Mouse (Mus musculus) CD4-positive, CD25-positive, alpha-beta regulatory T cell, adult 9 weeks (primary cell): ENCODE measurements around the gene Olfr683. TPM values are rescaled to one million over a fixed set of nuclear protein-coding genes. Genes with fewer than 3 reads are reported as not detected.

Experiments
- polyA plus RNA-seq: library from polyadenylated mRNA; unstranded; fragments of 100-300 nt; shearing (Covaris generic); gene quantifications from one replicate; pipeline ENCODE4 v1.2.1, GENCODE M21; 2017

The Olfr683 gene
- polyA plus RNA-seq: not detected

DNA sequence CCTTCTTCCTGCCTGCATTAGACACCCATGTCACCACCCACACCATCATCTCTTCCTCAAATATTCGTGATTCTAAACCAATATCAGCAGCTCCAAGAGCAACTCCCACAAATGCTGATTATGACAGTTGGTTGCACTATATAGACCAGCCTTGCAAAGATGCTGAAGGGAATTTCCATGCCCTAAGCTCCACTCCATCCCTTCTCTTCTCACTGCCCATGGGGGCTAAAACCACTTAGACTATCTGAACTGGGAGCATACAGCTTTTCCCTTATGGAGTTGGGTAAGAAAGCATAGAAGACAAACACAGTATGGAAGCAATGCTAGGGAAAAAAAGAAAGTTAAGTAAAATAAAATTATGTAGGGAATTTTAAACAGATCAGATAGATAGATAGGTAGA, at the start of gene Olfr683:
Gene Olfr683 (minus strand): TSS at position 101 of the 400 bp plus-strand sequence.

GRCm38 (mm10) chr7:105185912-105186311, 39.1 kb upstream of the Olfr683 start, which contains the start of gene Olfr685:
TSS of gene Olfr685 (minus strand) at chr7:105186012.

GRCm38 (mm10) chr7:105163553-105163952, 16.7 kb upstream of the Olfr683 start, which contains the start of gene Olfr684:
TSS of gene Olfr684 (minus strand) at chr7:105163653.

GRCm38 (mm10) chr7:105116536-105116935, 30.3 kb downstream of the Olfr683 start, which contains the start of gene Olfr681:
TSS of gene Olfr681 (plus strand) at chr7:105116836.

DNA sequence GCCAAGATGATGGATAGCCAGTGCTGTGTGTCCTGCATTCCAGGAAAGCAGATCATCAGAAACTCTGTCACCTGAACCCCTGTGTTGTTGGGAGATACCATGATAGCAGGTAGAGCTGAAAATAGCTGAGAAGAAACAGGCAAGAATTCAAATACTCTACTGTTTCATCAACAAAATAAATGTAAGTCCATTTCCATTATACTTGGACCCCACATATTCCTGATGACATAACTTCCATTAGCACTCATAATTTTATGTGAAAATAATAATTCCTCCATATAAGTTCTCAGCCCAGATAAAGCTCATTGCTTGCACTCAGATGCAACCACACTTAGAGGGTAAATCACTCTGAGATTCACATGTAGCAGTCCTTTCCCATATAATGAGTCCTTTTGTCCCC, 54.1 kb downstream of the Olfr683 start, which contains the start of gene Olfr680-ps1:
Gene Olfr680-ps1 (minus strand): TSS at position 101 of the 400 bp plus-strand sequence.

Other genes with a start within 250 kb of the Olfr683 start
- gene Olfr667, start 225.5 kb downstream of the Olfr683 start, polyA plus RNA-seq: not detected
- gene Olfr668, start 219.0 kb downstream of the Olfr683 start, polyA plus RNA-seq: not detected
- gene Olfr669, start 212.8 kb downstream of the Olfr683 start, polyA plus RNA-seq: not detected
- gene Olfr670, start 184.4 kb downstream of the Olfr683 start, polyA plus RNA-seq: not detected
- not detected for gene Olfr671, start 167.9 kb downstream of the Olfr683 start, polyA plus RNA-seq
- gene Olfr672, start 145.0 kb downstream of the Olfr683 start, polyA plus RNA-seq: not detected
- gene Olfr675, start 118.6 kb downstream of the Olfr683 start, polyA plus RNA-seq: not detected
- not detected for gene Olfr676, start 114.3 kb downstream of the Olfr683 start, polyA plus RNA-seq
- not detected for gene Olfr677, start 95.6 kb downstream of the Olfr683 start, polyA plus RNA-seq
- not detected for gene Olfr678, start 82.5 kb downstream of the Olfr683 start, polyA plus RNA-seq
- gene Olfr679, start 65.8 kb downstream of the Olfr683 start, polyA plus RNA-seq: not detected
- gene Olfr680-ps1, start 54.2 kb downstream of the Olfr683 start, polyA plus RNA-seq: not detected
- gene Olfr681, start 30.2 kb downstream of the Olfr683 start, polyA plus RNA-seq: not detected
- gene Olfr684, start 16.6 kb upstream of the Olfr683 start, polyA plus RNA-seq: not detected
- gene Olfr685, start 39.0 kb upstream of the Olfr683 start, polyA plus RNA-seq: not detected
- not detected for gene Olfr686, start 60.5 kb upstream of the Olfr683 start, polyA plus RNA-seq
- gene Olfr688, start 141.1 kb upstream of the Olfr683 start, polyA plus RNA-seq: not detected
- gene Olfr689, start 164.2 kb upstream of the Olfr683 start, polyA plus RNA-seq: 0.09 TPM
- gene Olfr690, start 187.1 kb upstream of the Olfr683 start, polyA plus RNA-seq: not detected
- not detected for gene Olfr691, start 195.3 kb upstream of the Olfr683 start, polyA plus RNA-seq
- gene Olfr692, start 221.2 kb upstream of the Olfr683 start, polyA plus RNA-seq: not detected
- not detected for gene Gm5901, start 228.0 kb upstream of the Olfr683 start, polyA plus RNA-seq